Mouse (Mus musculus) liver (tissue): Measurements from ENCODE around the gene Pdap1.

Source experiments
- DNase-seq: peaks from one replicate; pipeline ENCODE4 v3.0.0-alpha.2; 2020; ENCODE audit warnings: mixed read lengths

The Pdap1 gene

GRCm38 (mm10) chr5:145081866-145082613 lies 58.0 kb downstream of the Pdap1 start:
- DNase-seq = no peak
